ENCODE assay signal across 9 mouse cellular contexts in the genomic region with DNA sequence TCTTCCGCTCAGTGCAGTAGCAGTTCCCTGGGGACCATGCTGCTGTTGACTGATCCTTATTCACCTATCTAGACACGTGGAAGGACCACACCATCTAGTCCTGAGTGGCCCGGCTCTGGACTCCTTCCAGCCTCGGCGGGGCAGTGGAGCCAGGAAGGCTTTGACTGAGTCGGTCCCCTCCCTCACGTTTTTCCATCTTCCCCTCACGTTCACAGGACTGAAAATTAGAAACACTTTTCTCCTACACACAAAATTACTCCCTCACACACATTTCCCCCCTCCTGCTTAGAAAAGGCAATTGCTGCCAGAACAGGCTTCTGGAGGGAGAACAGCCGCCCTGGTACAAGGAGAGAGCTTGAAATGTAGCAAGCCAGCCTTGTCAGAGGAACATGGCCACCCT. TPM values are rescaled to one million over a fixed set of nuclear protein-coding genes. Genes with fewer than 3 reads are reported as not detected.
DNase-seq lines count a peak whose midpoint lies in the region; ATAC-seq lines count a peak whose summit lies in the region.
"Had no signal": no experiment of that assay in that cellular context is flagged by ENCODE, and none has a peak within 500 bp of the region (broad histone marks: within the 10 kb centered on the region; RNA-seq: fewer than 3 reads in every experiment).

No protein-coding gene starts in this region.

- ATAC-seq in forebrain, embryonic 11.5 days (replicated peaks; ENCODE audit: low FRiP score), result no peak
- ATAC-seq in megakaryocyte, adult 5-6 weeks (ENCODE audit: poor library complexity, severe bottlenecking), result no peak
- ATAC-seq in stomach, embryonic 14.5 days (ENCODE audit: insufficient number of reproducible peaks, insufficient read depth, low FRiP score, low read depth), result no peak

- peak overlapping the region; percentile 56; the same call in 1 of the 2 replicates for H3K27ac ChIP-seq in forebrain, embryonic 10.5 days
- H3K27ac ChIP-seq in forebrain, embryonic 11.5 days (ENCODE audit: low read depth, low read length), result no peak overlapping the region
- peak overlapping the region; percentile 30; the same call in 1 of the 2 replicates for H3K27ac ChIP-seq in stomach, embryonic 14.5 days (ENCODE audit: low read length)

- no peaks in the 10 kb centered on the region for H3K9me3 ChIP-seq in forebrain, embryonic 10.5 days
- H3K9me3 ChIP-seq in forebrain, embryonic 11.5 days (ENCODE audit: control insufficient read depth, low read length), result no peaks in the 10 kb centered on the region
- H3K9me3 ChIP-seq in megakaryocyte, embryonic 14.5 days, result no peaks in the 10 kb centered on the region
- no peaks in the 10 kb centered on the region for H3K9me3 ChIP-seq in stomach, embryonic 14.5 days (ENCODE audit: control insufficient read depth, low read depth, low read length)

- H3K4me3 ChIP-seq in forebrain, embryonic 10.5 days, result no peak overlapping the region
- no peak overlapping the region for H3K4me3 ChIP-seq in forebrain, embryonic 11.5 days (ENCODE audit: low read depth, low read length)
- H3K4me3 ChIP-seq in megakaryocyte, embryonic 14.5 days (replicated peaks), result peak overlapping the region; percentile 59
- no peak overlapping the region for H3K4me3 ChIP-seq in stomach, embryonic 14.5 days (ENCODE audit: low read depth, low read length)

- WGBS in forebrain, embryonic 10.5 days, result 88% methylated on average over 9 of the region's 9 CpGs
- 78% methylated on average over 9 of the region's 9 CpGs for WGBS in forebrain, embryonic 11.5 days
- 66% methylated on average over 9 of the region's 9 CpGs for WGBS in stomach, embryonic 14.5 days

- no peak overlapping the region for H3K4me2 ChIP-seq in forebrain, embryonic 11.5 days (ENCODE audit: low read depth, low read length, severe bottlenecking)
- H3K4me2 ChIP-seq in stomach, embryonic 14.5 days (replicated peaks; ENCODE audit: low read depth, low read length), result no peak overlapping the region

- H3K36me3 ChIP-seq in forebrain, embryonic 10.5 days (replicated peaks), result peaks cover 18% of the 10 kb centered on the region
- no peaks in the 10 kb centered on the region for H3K36me3 ChIP-seq in forebrain, embryonic 11.5 days (ENCODE audit: control insufficient read depth, insufficient read depth, low read length)
- H3K36me3 ChIP-seq in megakaryocyte, embryonic 14.5 days (replicated peaks; ENCODE audit: low read length), result peaks cover 89% of the 10 kb centered on the region
- H3K36me3 ChIP-seq in stomach, embryonic 14.5 days (ENCODE audit: control insufficient read depth, insufficient read depth, low read length), result peaks cover 6% of the 10 kb centered on the region; the same call in 1 of the 2 replicates

- peaks cover 74% of the 10 kb centered on the region for H3K4me1 ChIP-seq in forebrain, embryonic 10.5 days
- H3K4me1 ChIP-seq in forebrain, embryonic 11.5 days (replicated peaks; ENCODE audit: control insufficient read depth, insufficient read depth, low read length), result peaks cover 3% of the 10 kb centered on the region; the same call in 1 of the 2 replicates
- H3K4me1 ChIP-seq in megakaryocyte, embryonic 14.5 days, result peaks cover 97% of the 10 kb centered on the region
- peaks cover 36% of the 10 kb centered on the region for H3K4me1 ChIP-seq in stomach, embryonic 14.5 days (ENCODE audit: control insufficient read depth, insufficient read depth, low read length)

- H3K27me3 ChIP-seq in forebrain, embryonic 10.5 days (ENCODE audit: poor library complexity, severe bottlenecking), result no peaks in the 10 kb centered on the region
- no peaks in the 10 kb centered on the region for H3K27me3 ChIP-seq in forebrain, embryonic 11.5 days (ENCODE audit: control insufficient read depth, insufficient read depth, low read length)
- no peaks in the 10 kb centered on the region for H3K27me3 ChIP-seq in megakaryocyte, embryonic 14.5 days (replicated peaks)
- H3K27me3 ChIP-seq in stomach, embryonic 14.5 days (ENCODE audit: control insufficient read depth, insufficient read depth, low read length), result no peaks in the 10 kb centered on the region

- intact Hi-C loops in heart, postnatal 36 days (cut with DNase I), result no loop called here

- no peak overlapping the region for H3K9ac ChIP-seq in forebrain, embryonic 11.5 days (ENCODE audit: low read length)
- no peak overlapping the region for H3K9ac ChIP-seq in stomach, embryonic 14.5 days (replicated peaks; ENCODE audit: low read depth, low read length)

- DNase-seq in forebrain, embryonic 10.5 days (ENCODE audit: extremely low spot score, low spot score), result no peak
- no peak for DNase-seq in forebrain, embryonic 11.5 days (ENCODE audit: low spot score)
- DNase-seq in heart, postnatal 36 days, result peak; percentile 65 to 67
- DNase-seq in ovary, postnatal 36 days (ENCODE audit: low spot score), result no peak
- DNase-seq in urinary bladder, postnatal 36 days (ENCODE audit: low spot score in 2 of 2), result no peak
- DNase-seq: left cerebral cortex, postnatal 4 days had no signal

RNA-seq across cellular contexts. Expression of a gene that starts 13.6 kb away (rescaled TPM):
- 30.0 TPM in 2 replicates for polyA plus RNA-seq in forebrain, embryonic 10.5 days (2016; fragmentation: Nextera tagmentation; extraction: Ambion mirVana)
- 39.2 and 39.6 TPM in 2 replicates for polyA plus RNA-seq in forebrain, embryonic 11.5 days (2014; fragmentation: Nextera tagmentation; extraction: Ambion mirVana)
- polyA plus RNA-seq in megakaryocyte, embryonic 14.5 days (2012; ENCODE audit: insufficient read depth, low replicate concordance), result 43.0 and 66.7 TPM in 2 replicates
- 113 and 132 TPM in 2 replicates for total RNA-seq in megakaryocyte, adult 5-6 weeks (2015)
- 94.7 and 111 TPM in 2 replicates for total RNA-seq in megakaryocyte, adult 5-6 weeks (2017)
- 100 to 1,000 TPM; 248 to 254 TPM for total RNA-seq in heart, postnatal 36 days (2021)
- polyA plus RNA-seq in stomach, embryonic 14.5 days (2014; fragmentation: Nextera tagmentation; extraction: Ambion mirVana), result 119 and 134 TPM in 2 replicates

Comparison
In these comparisons a context has a peak if more than half of its experiments do, and no peak if none do; other contexts are left out.
1. DNase-seq: peak in heart, postnatal 36 days (2 of 2); none in forebrain, embryonic 10.5 days (single experiment), forebrain, embryonic 11.5 days (single experiment), ovary, postnatal 36 days (single experiment) and urinary bladder, postnatal 36 days (0 of 2).